Mouse (Mus musculus) lung, postnatal 0 days (tissue): ENCODE measurements around the gene Tmem51. TPM values are rescaled to one million over a fixed set of nuclear protein-coding genes. Genes with fewer than 3 reads are reported as not detected.
A peak's percentile ranks its signal among the peaks of the same experiment; 100 is the strongest.

Source experiments
- ATAC-seq: fragments of 200-750 bp; cut with Nextera tagmentation; 2 replicates; pipeline ENCODE4 v1.8.0; 2017; ENCODE audit warnings: moderate library complexity
- DNase-seq: peaks from one replicate; pipeline ENCODE4 v3.0.0-alpha.2; 2016; ENCODE audit warnings: low spot score
- H3K27ac ChIP-seq: fragments of 300-500 bp; sonication (generic); 2 replicates; pipeline ENCODE4 v1.5.1; 2014; ENCODE audit warnings: antibody characterized with exemption, mild to moderate bottlenecking, low read length, mixed read lengths
- H3K27me3 ChIP-seq: fragments of 300-500 bp; sonication (generic); replicated peaks from 2 replicates; pipeline ENCODE4 v1.6.1; 2014; ENCODE audit warnings: low read length, mixed read lengths; ENCODE audit not compliant: insufficient read depth
- H3K36me3 ChIP-seq: fragments of 300-500 bp; sonication (generic); 2 replicates; pipeline ENCODE4 v1.6.1; 2014; ENCODE audit warnings: low read length, mixed read lengths; ENCODE audit not compliant: insufficient read depth
- H3K4me1 ChIP-seq: fragments of 300-500 bp; sonication (generic); 2 replicates; pipeline ENCODE4 v1.6.1; 2014; ENCODE audit warnings: antibody characterized with exemption, low read depth, low read length, mixed read lengths; ENCODE audit not compliant: insufficient read depth
- H3K4me2 ChIP-seq: fragments of 300-500 bp; sonication (generic); replicated peaks from 2 replicates; pipeline ENCODE4 v1.6.1; 2014; ENCODE audit warnings: low read depth, mild to moderate bottlenecking, low read length, moderate library complexity, mixed read lengths
- H3K4me3 ChIP-seq: fragments of 300-500 bp; sonication (generic); 2 replicates; pipeline ENCODE4 v1.5.1; 2014; ENCODE audit warnings: low read depth, low read length
- H3K9ac ChIP-seq: fragments of 300-500 bp; sonication (generic); replicated peaks from 2 replicates; pipeline ENCODE4 v1.6.1; 2014; ENCODE audit warnings: low read depth, mild to moderate bottlenecking
- H3K9me3 ChIP-seq: fragments of 300-500 bp; sonication (generic); 2 replicates; pipeline ENCODE4 v1.6.1; 2016; ENCODE audit warnings: low read length, mixed read lengths
- CTCF ChIP-seq: IDR thresholded peaks from 2 replicates; pipeline ENCODE4 v1.5.1; 2016; ENCODE audit warnings: antibody characterized with exemption, mild to moderate bottlenecking
- EP300 ChIP-seq: IDR thresholded peaks from 2 replicates; pipeline ENCODE4 v1.6.1; 2016; ENCODE audit warnings: antibody characterized with exemption, mild to moderate bottlenecking, control low read depth
- WGBS: fragments of 180-500 bp; shearing (Covaris S2); extraction: QIAGEN DNeasy Blood & Tissue Kit; methylation state at CpG from one replicate; pipeline ENCODE4 v1.1.7; 2014; 5-methylcytosine and 5-hydroxymethylcytosine counted together
- polyA plus RNA-seq: library from polyadenylated mRNA; unstranded; fragments of >200 nt; fragmentation: Nextera tagmentation; extraction: Ambion mirVana; gene quantifications from 2 replicates; pipeline ENCODE4 v1.2.1, GENCODE M21; 2015

Gene Tmem51
- polyA plus RNA-seq, 1 experiment from 2014 or later: 18.9 TPM

GRCm38 (mm10) chr4:142059113-142059840 is 24.8 kb downstream of the Tmem51 start:
- TF ChIP-seq CTCF: no peak
- TF ChIP-seq EP300: no peak
- no peaks in the 10 kb centered on the region for H3K27me3 ChIP-seq
- ATAC-seq (no peak), DNase-seq (no peak)
- H3K4me3 ChIP-seq: no peak overlapping the region
- peaks cover 2% of the 10 kb centered on the region; the same call in 1 of the 2 replicates for H3K4me1 ChIP-seq
- H3K36me3 ChIP-seq: no peaks in the 10 kb centered on the region
- no peak overlapping the region for H3K27ac ChIP-seq
- WGBS: 78% methylated on average over 13 of the region's 13 CpGs
- H3K4me2 ChIP-seq: no peak overlapping the region
- no peaks in the 10 kb centered on the region for H3K9me3 ChIP-seq
- no peak overlapping the region for H3K9ac ChIP-seq

- no peak for ATAC-seq
- Histone ChIP-seq H3K4me2 (no peak overlapping the region), H3K4me1 (peaks cover 2% of the 10 kb centered on the region; the same call in 1 of the 2 replicates), H3K27me3 (no peaks in the 10 kb centered on the region), H3K9me3 (no peaks in the 10 kb centered on the region), H3K9ac (no peak overlapping the region), H3K4me3 (no peak overlapping the region), H3K36me3 (no peaks in the 10 kb centered on the region), H3K27ac (no peak overlapping the region)
- no peak for DNase-seq
- WGBS: 80% methylated on average over 22 of the region's 22 CpGs
- TF ChIP-seq EP300 (no peak), CTCF (no peak)
Measured at GRCm38 (mm10) chr4:142057529-142058216, 26.4 kb downstream of the Tmem51 start.

- H3K4me1 ChIP-seq: no peaks in the 10 kb centered on the region
Measured at GRCm38 (mm10) chr4:142055600-142055999, 28.5 kb downstream of the Tmem51 start.

DNA sequence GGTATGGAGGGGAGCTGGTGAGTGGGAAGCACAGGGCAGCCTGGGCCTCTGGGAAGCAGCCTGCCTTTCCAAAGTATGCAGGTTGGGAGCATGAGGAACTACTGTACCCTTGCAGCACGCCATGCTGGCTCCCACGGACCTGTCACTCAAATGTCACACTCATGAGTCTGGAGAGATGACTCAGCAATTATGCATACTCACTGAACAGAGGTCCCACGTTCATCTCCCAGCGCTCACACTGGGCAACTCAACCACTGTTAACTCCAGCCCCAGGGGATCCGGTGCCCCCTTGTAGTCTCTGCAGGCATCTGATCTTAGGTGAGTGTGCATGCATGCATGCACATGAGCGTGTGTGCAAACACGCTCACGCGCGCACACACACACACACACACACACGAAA is 29.5 kb downstream of the Tmem51 start:
- no peaks in the 10 kb centered on the region for H3K4me1 ChIP-seq
- no peak for ATAC-seq
- H3K9me3 ChIP-seq: no peaks in the 10 kb centered on the region
- DNase-seq: no peak
- no peaks in the 10 kb centered on the region for H3K27me3 ChIP-seq
- TF ChIP-seq CTCF: no peak
- TF ChIP-seq EP300: no peak
- no peak overlapping the region for H3K9ac ChIP-seq
- 85% methylated on average over 11 of the region's 11 CpGs for WGBS
- no peak overlapping the region for H3K4me3 ChIP-seq
- no peak overlapping the region for H3K4me2 ChIP-seq
- no peak overlapping the region for H3K27ac ChIP-seq
- no peaks in the 10 kb centered on the region for H3K36me3 ChIP-seq

More at GRCm38 (mm10) chr4:142055600-142055999, 28.5 kb downstream of the Tmem51 start:
- H3K4me2 ChIP-seq: no peak overlapping the region
- WGBS: 82% methylated on average over 8 of the region's 8 CpGs
- ATAC-seq: no peak
- no peak overlapping the region for H3K27ac ChIP-seq
- no peak for DNase-seq
- H3K4me3 ChIP-seq: no peak overlapping the region
- H3K27me3 ChIP-seq: no peaks in the 10 kb centered on the region
- no peaks in the 10 kb centered on the region for H3K9me3 ChIP-seq
- TF ChIP-seq CTCF (no peak), EP300 (no peak)
- H3K36me3 ChIP-seq: no peaks in the 10 kb centered on the region
- no peak overlapping the region for H3K9ac ChIP-seq

GRCm38 (mm10) chr4:142053661-142054448 is 30.2 kb downstream of the Tmem51 start:
- TF ChIP-seq CTCF (no peak), EP300 (no peak)
- ATAC-seq (no peak), DNase-seq (no peak)
- Histone ChIP-seq H3K4me1 (no peaks in the 10 kb centered on the region), H3K4me2 (no peak overlapping the region), H3K27ac (no peak overlapping the region), H3K9me3 (no peaks in the 10 kb centered on the region), H3K4me3 (no peak overlapping the region), H3K27me3 (no peaks in the 10 kb centered on the region), H3K9ac (no peak overlapping the region), H3K36me3 (no peaks in the 10 kb centered on the region)
- 49% methylated on average over 9 of the region's 9 CpGs for WGBS

DNA sequence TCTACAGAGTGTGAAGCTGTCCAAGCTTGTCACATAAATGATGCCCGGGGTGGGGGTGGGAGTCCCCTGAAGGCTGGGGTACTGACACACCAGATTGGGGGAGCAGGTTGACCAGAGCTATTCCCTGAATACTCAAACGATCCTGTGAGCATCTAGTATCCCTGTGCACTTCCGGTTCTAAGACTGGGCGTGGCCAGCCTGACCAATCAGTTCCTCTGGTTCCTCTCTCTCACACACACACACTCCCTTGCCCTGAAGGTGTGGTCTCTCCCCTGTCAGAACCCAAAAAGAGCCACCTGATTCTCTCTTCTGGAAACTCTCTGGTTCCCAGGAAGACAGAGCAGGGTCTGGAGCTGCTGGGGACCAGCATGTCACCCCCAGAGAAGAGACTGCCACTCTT is 30.8 kb downstream of the Tmem51 start:
- Histone ChIP-seq H3K4me1 (no peaks in the 10 kb centered on the region), H3K4me2 (no peak overlapping the region), H3K9me3 (no peaks in the 10 kb centered on the region), H3K27me3 (no peaks in the 10 kb centered on the region), H3K9ac (no peak overlapping the region), H3K4me3 (no peak overlapping the region), H3K27ac (no peak overlapping the region), H3K36me3 (no peaks in the 10 kb centered on the region)
- no peak for TF ChIP-seq EP300
- no peak for TF ChIP-seq CTCF
- 0 out of 2 replicates have a peak, but pooled peaks have one; percentile 23 for ATAC-seq
- DNase-seq: peak; percentile 26
- 48% methylated on average over 4 of the region's 4 CpGs for WGBS
